Mouse (Mus musculus): Measurements from ENCODE around the gene Fam13a. TPM values are rescaled to one million over a fixed set of nuclear protein-coding genes. Genes with fewer than 3 reads are reported as not detected.
A peak's percentile ranks its signal among the peaks of the same experiment; 100 is the strongest.

Fam13a gene
- polyA plus RNA-seq, 1 experiment from 2014 or later = 13.5 TPM

DNA sequence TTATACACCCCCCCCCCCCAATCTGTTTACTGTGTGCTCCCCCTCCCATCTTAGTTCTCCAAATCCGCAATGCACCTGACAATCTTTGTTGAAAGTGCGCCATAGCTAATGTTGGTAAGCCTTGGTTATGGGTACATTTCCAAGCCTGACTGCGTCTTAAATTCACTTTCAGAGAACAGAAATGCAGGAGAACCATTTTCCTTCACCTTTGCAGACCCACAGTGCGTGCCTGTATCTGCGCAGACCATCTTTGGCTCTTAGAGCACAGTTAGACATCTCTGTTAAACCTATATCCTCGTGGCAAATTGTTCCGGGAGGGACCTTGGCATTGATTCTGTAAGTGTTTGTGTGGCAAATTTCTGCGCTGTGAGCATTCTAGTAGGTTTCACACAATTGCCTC, 117.0 kb downstream of the Fam13a start:
- DNase-seq (ENCODE audit: low spot score) = no peak
- H3K36me3 ChIP-seq (ENCODE audit: insufficient read depth, low read length) = no peaks in the 10 kb centered on the region
- no peak overlapping the region for H3K9ac ChIP-seq (ENCODE audit: low read depth, low read length)
- H3K27ac ChIP-seq = no peak overlapping the region
- no peak for ATAC-seq (replicated peaks; ENCODE audit: low FRiP score, low read depth)
- no peaks in the 10 kb centered on the region for H3K4me1 ChIP-seq (replicated peaks; ENCODE audit: insufficient read depth, low read length)
- H3K9me3 ChIP-seq (replicated peaks; ENCODE audit: low read length) = no peaks in the 10 kb centered on the region; the same call in 1 of the 2 replicates
- 86% methylated on average over 8 of the region's 8 CpGs for WGBS
- H3K27me3 ChIP-seq (ENCODE audit: insufficient read depth, low read length) = no peaks in the 10 kb centered on the region
- no peak overlapping the region for H3K4me2 ChIP-seq (ENCODE audit: low read length)
- no peak for TF ChIP-seq CTCF (IDR thresholded peaks at IDR 0.05; ENCODE audit: low read depth)
- H3K4me3 ChIP-seq (replicated peaks; ENCODE audit: low read depth, low read length) = peak overlapping the region; percentile 38; the same call in 1 of the 2 replicates

DNA sequence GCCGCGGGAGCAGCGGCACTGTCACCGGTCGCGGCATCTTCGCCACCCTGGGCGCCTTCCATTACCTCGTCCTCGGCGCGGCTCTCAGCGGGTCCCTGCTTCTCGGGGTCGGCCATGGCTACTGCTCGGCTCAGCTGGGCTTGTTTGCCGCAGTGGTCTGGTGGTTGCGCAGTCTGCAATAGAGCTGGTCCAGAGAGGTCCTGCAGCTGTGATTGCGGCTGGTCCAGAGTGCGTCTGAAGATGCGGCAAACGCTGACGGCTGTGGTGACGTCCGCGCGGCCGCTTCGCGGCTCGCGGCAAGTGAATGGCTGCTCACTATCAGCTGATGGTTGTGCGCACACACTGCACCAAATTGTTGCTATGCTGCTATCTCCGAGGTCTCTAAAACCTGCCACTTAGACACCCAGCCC, 117.5 kb downstream of the Fam13a start, which contains the start of gene Nap1l5:
Nap1l5 (minus strand) TSS at position 225 of the 410 bp plus-strand sequence.
- 47% methylated on average over 34 of the region's 34 CpGs for WGBS
- Histone ChIP-seq H3K9me3 (replicated peaks; ENCODE audit: low read length) (no peaks in the 10 kb centered on the region; the same call in 1 of the 2 replicates), H3K4me2 (ENCODE audit: low read length) (peak within 1 kb of the TSS; percentile 69), H3K36me3 (ENCODE audit: insufficient read depth, low read length) (no peaks in the 10 kb centered on the region), H3K27me3 (ENCODE audit: insufficient read depth, low read length) (no peaks in the 10 kb centered on the region), H3K9ac (ENCODE audit: low read depth, low read length) (no peak within 1 kb of the TSS), H3K4me1 (replicated peaks; ENCODE audit: insufficient read depth, low read length) (no peaks in the 10 kb centered on the region), H3K4me3 (replicated peaks; ENCODE audit: low read depth, low read length) (peak within 1 kb of the TSS; percentile 38), H3K27ac (no peak within 1 kb of the TSS)
- no peak for TF ChIP-seq CTCF (IDR thresholded peaks at IDR 0.05; ENCODE audit: low read depth)
- DNase-seq (ENCODE audit: low spot score) (peak; percentile 21), ATAC-seq (replicated peaks; ENCODE audit: low FRiP score, low read depth) (peak; percentile 74)

DNA sequence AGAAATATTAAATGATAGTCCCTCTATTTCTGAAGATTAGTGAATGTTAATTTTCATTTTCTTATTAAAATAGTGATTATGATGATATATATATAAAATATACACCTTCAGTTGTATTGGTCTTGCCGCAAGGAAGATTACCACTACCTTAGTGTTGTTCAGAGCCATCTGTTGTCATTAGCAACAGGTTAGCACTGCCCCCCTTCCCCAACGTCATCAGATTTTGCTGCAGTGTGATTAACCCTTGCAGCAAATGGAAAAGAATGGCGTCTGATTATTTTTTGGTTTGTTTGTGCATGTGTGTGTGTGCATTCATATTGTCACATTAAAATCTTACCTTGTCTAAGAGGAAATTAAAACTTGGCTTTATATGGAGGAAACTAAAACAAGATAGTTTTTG, 119.8 kb downstream of the Fam13a start:
- H3K27me3 ChIP-seq (ENCODE audit: insufficient read depth, low read length) = no peaks in the 10 kb centered on the region
- H3K9me3 ChIP-seq (replicated peaks; ENCODE audit: low read length) = no peaks in the 10 kb centered on the region; the same call in 1 of the 2 replicates
- ATAC-seq (replicated peaks; ENCODE audit: low FRiP score, low read depth) (no peak), DNase-seq (ENCODE audit: low spot score) (no peak)
- H3K4me1 ChIP-seq (replicated peaks; ENCODE audit: insufficient read depth, low read length) = no peaks in the 10 kb centered on the region
- no peaks in the 10 kb centered on the region for H3K36me3 ChIP-seq (ENCODE audit: insufficient read depth, low read length)
- no peak overlapping the region for H3K27ac ChIP-seq
- TF ChIP-seq CTCF (IDR thresholded peaks at IDR 0.05; ENCODE audit: low read depth) = no peak
- H3K4me3 ChIP-seq (replicated peaks; ENCODE audit: low read depth, low read length) = no peak overlapping the region
- no peak overlapping the region for H3K4me2 ChIP-seq (ENCODE audit: low read length)
- 63% methylated on average over 3 of the region's 3 CpGs for WGBS
- H3K9ac ChIP-seq (ENCODE audit: low read depth, low read length) = no peak overlapping the region

DNA sequence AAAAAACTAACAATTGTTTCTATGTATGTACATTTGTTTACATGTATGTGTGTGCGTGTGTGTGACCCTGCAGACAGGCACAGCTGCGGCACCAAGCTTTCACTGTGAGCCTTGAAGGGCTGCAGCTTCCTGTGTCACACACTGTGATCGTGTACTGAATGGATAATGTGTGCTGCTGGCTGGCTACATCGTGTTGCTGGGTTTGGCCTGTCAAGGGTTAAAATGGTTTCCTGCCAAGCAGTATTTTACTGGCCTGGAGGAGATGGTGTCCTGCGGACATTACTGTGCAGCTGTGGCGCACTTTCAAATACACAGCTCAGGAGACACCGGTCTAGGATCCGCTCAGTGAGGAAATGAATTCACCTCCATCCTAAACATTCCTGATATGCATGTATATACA, 121.2 kb downstream of the Fam13a start:
- Histone ChIP-seq H3K4me1 (replicated peaks; ENCODE audit: insufficient read depth, low read length) (no peaks in the 10 kb centered on the region), H3K27me3 (ENCODE audit: insufficient read depth, low read length) (no peaks in the 10 kb centered on the region), H3K9me3 (replicated peaks; ENCODE audit: low read length) (no peaks in the 10 kb centered on the region; the same call in 1 of the 2 replicates), H3K36me3 (ENCODE audit: insufficient read depth, low read length) (no peaks in the 10 kb centered on the region), H3K4me2 (ENCODE audit: low read length) (no peak overlapping the region), H3K27ac (no peak overlapping the region), H3K9ac (ENCODE audit: low read depth, low read length) (no peak overlapping the region), H3K4me3 (replicated peaks; ENCODE audit: low read depth, low read length) (no peak overlapping the region)
- TF ChIP-seq CTCF (IDR thresholded peaks at IDR 0.05; ENCODE audit: low read depth) = no peak
- DNase-seq (ENCODE audit: low spot score) (peak; percentile 8), ATAC-seq (replicated peaks; ENCODE audit: low FRiP score, low read depth) (no peak)
- 37% methylated on average over 8 of the region's 8 CpGs for WGBS

DNA sequence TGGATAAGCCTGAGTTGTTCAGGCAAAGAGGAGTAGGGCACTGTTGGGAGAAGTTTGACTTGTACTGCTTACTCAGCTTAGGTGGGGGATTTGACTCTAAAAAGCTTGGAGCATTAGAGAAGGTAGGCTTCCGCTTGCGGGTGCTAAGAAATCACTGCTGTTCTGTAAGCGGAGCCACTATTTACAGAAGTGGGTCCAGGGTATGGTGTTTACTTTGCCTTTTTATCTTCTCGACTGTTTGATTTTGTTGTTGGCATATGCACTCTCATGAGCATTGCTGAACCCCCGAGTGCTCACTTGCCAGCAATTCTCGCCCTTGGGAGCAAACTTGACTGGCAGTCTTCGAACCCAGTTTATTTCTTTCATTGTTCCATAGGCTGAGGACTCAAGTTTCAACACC, 123.8 kb downstream of the Fam13a start:
- DNase-seq (ENCODE audit: low spot score) = no peak
- Histone ChIP-seq H3K4me2 (ENCODE audit: low read length) (no peak overlapping the region), H3K27ac (no peak overlapping the region), H3K9ac (ENCODE audit: low read depth, low read length) (no peak overlapping the region), H3K36me3 (ENCODE audit: insufficient read depth, low read length) (no peaks in the 10 kb centered on the region), H3K4me1 (replicated peaks; ENCODE audit: insufficient read depth, low read length) (no peaks in the 10 kb centered on the region), H3K4me3 (replicated peaks; ENCODE audit: low read depth, low read length) (no peak overlapping the region), H3K27me3 (ENCODE audit: insufficient read depth, low read length) (no peaks in the 10 kb centered on the region), H3K9me3 (replicated peaks; ENCODE audit: low read length) (no peaks in the 10 kb centered on the region)
- 79% methylated on average over 7 of the region's 7 CpGs for WGBS
- ATAC-seq (replicated peaks; ENCODE audit: low FRiP score, low read depth) = no peak
- TF ChIP-seq CTCF (IDR thresholded peaks at IDR 0.05; ENCODE audit: low read depth) = no peak

DNA sequence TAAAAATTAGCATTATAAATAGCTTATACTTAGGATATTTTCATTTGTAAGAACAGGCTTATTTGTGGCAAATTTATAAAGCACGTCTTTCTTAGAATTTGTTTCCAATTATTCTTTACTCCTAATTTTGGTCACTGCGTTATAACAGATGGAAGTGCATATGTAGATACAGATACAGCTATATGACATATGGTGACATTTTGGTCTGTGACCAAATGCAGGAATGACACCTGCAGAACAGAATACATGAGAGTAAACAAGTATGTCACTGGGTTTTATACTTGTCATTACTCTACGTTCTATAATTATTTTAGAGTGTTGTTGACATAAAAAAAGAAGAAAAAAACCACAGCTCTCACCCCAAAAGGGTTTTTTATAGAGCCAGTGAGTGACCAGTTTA, 125.3 kb downstream of the Fam13a start:
- no peak for TF ChIP-seq CTCF (IDR thresholded peaks at IDR 0.05; ENCODE audit: low read depth)
- 95% methylated on average over 3 of the region's 3 CpGs for WGBS
- Histone ChIP-seq H3K27ac (no peak overlapping the region), H3K4me1 (replicated peaks; ENCODE audit: insufficient read depth, low read length) (no peaks in the 10 kb centered on the region), H3K4me2 (ENCODE audit: low read length) (no peak overlapping the region), H3K9ac (ENCODE audit: low read depth, low read length) (no peak overlapping the region), H3K27me3 (ENCODE audit: insufficient read depth, low read length) (no peaks in the 10 kb centered on the region), H3K36me3 (ENCODE audit: insufficient read depth, low read length) (no peaks in the 10 kb centered on the region), H3K9me3 (replicated peaks; ENCODE audit: low read length) (no peaks in the 10 kb centered on the region), H3K4me3 (replicated peaks; ENCODE audit: low read depth, low read length) (no peak overlapping the region)
- DNase-seq (ENCODE audit: low spot score) (no peak), ATAC-seq (replicated peaks; ENCODE audit: low FRiP score, low read depth) (no peak)

DNA sequence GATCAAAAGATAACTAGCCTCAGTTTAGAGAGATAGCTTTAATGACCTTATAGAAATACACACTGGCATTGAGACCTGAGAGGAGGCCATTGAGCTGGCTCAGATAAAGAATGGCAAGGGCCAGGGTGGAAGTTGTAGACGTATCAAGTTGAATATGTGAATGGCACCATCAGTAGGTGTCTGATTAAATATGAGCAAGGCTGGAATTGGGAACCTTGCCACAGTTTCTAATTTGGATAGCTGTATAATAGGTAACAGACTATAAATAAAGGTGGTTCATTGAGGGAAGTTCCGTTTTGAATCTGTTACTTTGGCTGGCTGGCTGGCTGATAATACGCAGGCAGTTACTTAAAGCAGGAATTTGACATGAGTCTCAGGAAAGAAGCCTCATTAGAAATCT, 127.7 kb downstream of the Fam13a start:
- DNase-seq (ENCODE audit: low spot score) (no peak), ATAC-seq (replicated peaks; ENCODE audit: low FRiP score, low read depth) (no peak)
- Histone ChIP-seq H3K27ac (no peak overlapping the region), H3K9ac (ENCODE audit: low read depth, low read length) (no peak overlapping the region), H3K9me3 (replicated peaks; ENCODE audit: low read length) (no peaks in the 10 kb centered on the region), H3K4me1 (replicated peaks; ENCODE audit: insufficient read depth, low read length) (no peaks in the 10 kb centered on the region), H3K36me3 (ENCODE audit: insufficient read depth, low read length) (no peaks in the 10 kb centered on the region), H3K27me3 (ENCODE audit: insufficient read depth, low read length) (no peaks in the 10 kb centered on the region), H3K4me2 (ENCODE audit: low read length) (no peak overlapping the region), H3K4me3 (replicated peaks; ENCODE audit: low read depth, low read length) (no peak overlapping the region)
- no peak for TF ChIP-seq CTCF (IDR thresholded peaks at IDR 0.05; ENCODE audit: low read depth)
- WGBS = 90% methylated on average over 3 of the region's 3 CpGs

All from kidney, postnatal 0 days (tissue).